Mouse (Mus musculus): ENCODE measurements around the gene Dnajc13. TPM values are rescaled to one million over a fixed set of nuclear protein-coding genes. Genes with fewer than 3 reads are reported as not detected.

The Dnajc13 gene
- polyA plus RNA-seq, 2 experiments: 7.0 to 15.6 TPM

DNA sequence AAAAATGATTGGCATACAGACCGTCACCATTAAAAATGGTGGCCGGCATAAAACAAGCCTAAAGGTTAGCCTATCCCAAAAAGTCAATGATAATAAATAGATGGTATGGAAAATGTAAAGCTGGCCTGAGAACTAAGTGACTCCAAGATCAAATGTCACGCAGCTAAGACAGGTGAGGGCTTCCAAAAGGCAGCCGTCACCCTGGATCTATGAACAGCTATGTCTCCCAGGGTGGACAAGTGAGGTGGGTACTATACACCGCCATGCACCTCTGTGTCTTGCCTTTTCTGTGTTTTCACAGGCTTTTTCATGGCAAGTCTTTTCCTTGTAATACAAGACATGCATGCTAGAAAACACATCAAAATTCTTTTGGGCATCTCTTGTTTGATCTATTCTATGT lies 73.1 kb downstream of the Dnajc13 start:
- no peak overlapping the region for H3K4me2 ChIP-seq (ENCODE audit: low read depth)
- no peak overlapping the region for H3K4me3 ChIP-seq (ENCODE audit: insufficient read depth in 1 of 2, low read depth in 2 of 2, low read length in 2 of 2)
- H3K27ac ChIP-seq: no peak overlapping the region
- 83% methylated on average over 5 of the region's 5 CpGs for WGBS (ENCODE audit: insufficient replicate concordance)
- TF ChIP-seq CTCF (IDR thresholded peaks at IDR 0.05; ENCODE audit: low read depth): no peak
- TF ChIP-seq EP300 (IDR thresholded peaks at IDR 0.05; ENCODE audit: low read depth): no peak
- no peaks in the 10 kb centered on the region for H3K27me3 ChIP-seq (ENCODE audit: control insufficient read depth, insufficient read depth, low read length)
- no peaks in the 10 kb centered on the region for H3K4me1 ChIP-seq (replicated peaks; ENCODE audit: control insufficient read depth in 2 of 2, insufficient read depth in 2 of 2, low read length in 1 of 2)
- no peaks in the 10 kb centered on the region for H3K9me3 ChIP-seq (ENCODE audit: control insufficient read depth, low read length)
- ATAC-seq (ENCODE audit: insufficient read depth) (no peak), DNase-seq (ENCODE audit: low read depth in 3 of 3, low spot score in 3 of 3) (no peak)
- H3K36me3 ChIP-seq (replicated peaks; ENCODE audit: control insufficient read depth, insufficient read depth, low read depth): peaks cover 3% of the 10 kb centered on the region; the same call in 1 of the 2 replicates
- no peak overlapping the region for H3K9ac ChIP-seq (replicated peaks)

DNA sequence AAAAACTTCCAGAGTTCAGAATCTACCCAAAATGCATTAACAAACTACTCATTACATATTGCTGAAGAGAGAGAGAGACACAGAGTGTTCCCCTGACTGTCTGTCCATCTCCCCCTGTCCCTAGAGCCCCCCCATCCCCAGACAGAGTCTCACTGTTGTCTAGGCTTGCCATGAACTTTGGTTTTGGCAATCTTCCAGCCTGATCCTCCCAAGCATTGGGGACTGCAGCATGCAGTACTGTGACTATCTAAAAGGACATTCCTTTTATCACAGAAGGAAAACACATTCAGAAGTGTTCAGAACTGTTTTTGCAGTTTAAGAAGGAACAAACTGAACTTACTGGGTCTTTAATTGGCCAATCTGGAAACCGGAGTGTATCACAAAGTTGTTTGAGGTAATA lies 74.0 kb downstream of the Dnajc13 start:
- DNase-seq (ENCODE audit: low read depth in 3 of 3, low spot score in 3 of 3) (no peak), ATAC-seq (ENCODE audit: insufficient read depth) (no peak)
- Histone ChIP-seq H3K4me2 (ENCODE audit: low read depth) (no peak overlapping the region), H3K27me3 (ENCODE audit: control insufficient read depth, insufficient read depth, low read length) (no peaks in the 10 kb centered on the region), H3K4me3 (ENCODE audit: insufficient read depth in 1 of 2, low read depth in 2 of 2, low read length in 2 of 2) (no peak overlapping the region), H3K9ac (replicated peaks) (no peak overlapping the region), H3K36me3 (replicated peaks; ENCODE audit: control insufficient read depth, insufficient read depth, low read depth) (peaks cover 3% of the 10 kb centered on the region; the same call in 1 of the 2 replicates), H3K9me3 (ENCODE audit: control insufficient read depth, low read length) (no peaks in the 10 kb centered on the region), H3K27ac (no peak overlapping the region), H3K4me1 (replicated peaks; ENCODE audit: control insufficient read depth in 2 of 2, insufficient read depth in 2 of 2, low read length in 1 of 2) (no peaks in the 10 kb centered on the region)
- 79% methylated on average over 1 of the region's 1 CpGs for WGBS (ENCODE audit: insufficient replicate concordance)
- no peak for TF ChIP-seq CTCF (IDR thresholded peaks at IDR 0.05; ENCODE audit: low read depth)

DNA sequence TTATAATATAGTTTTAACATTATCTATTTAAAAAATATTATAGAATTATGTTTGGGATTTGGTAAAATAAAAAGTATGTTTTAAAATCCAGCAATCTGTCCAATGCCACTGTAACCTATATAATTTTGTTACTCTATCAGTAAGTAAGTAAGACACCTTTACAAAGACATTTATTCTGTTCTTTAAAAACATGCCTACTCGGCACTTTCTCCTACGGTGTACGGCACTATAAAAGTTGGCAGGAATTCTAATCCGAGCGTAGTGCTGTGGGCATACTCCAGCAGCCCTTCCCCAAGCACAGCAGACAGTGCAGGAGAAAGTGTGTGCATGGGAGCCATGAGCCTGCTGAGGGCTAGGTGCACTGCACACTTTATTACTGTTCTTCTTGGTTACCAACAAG lies 75.7 kb downstream of the Dnajc13 start:
- no peak overlapping the region for H3K9ac ChIP-seq (replicated peaks)
- 88% methylated on average over 5 of the region's 5 CpGs for WGBS (ENCODE audit: insufficient replicate concordance)
- no peaks in the 10 kb centered on the region for H3K27me3 ChIP-seq (ENCODE audit: control insufficient read depth, insufficient read depth, low read length)
- no peaks in the 10 kb centered on the region for H3K4me1 ChIP-seq (replicated peaks; ENCODE audit: control insufficient read depth in 2 of 2, insufficient read depth in 2 of 2, low read length in 1 of 2)
- no peaks in the 10 kb centered on the region for H3K9me3 ChIP-seq (ENCODE audit: control insufficient read depth, low read length)
- H3K4me3 ChIP-seq (ENCODE audit: insufficient read depth in 1 of 2, low read depth in 2 of 2, low read length in 2 of 2): no peak overlapping the region
- DNase-seq (ENCODE audit: low read depth in 3 of 3, low spot score in 3 of 3) (no peak), ATAC-seq (ENCODE audit: insufficient read depth) (no peak)
- H3K4me2 ChIP-seq (ENCODE audit: low read depth): no peak overlapping the region
- no peak for TF ChIP-seq CTCF (IDR thresholded peaks at IDR 0.05; ENCODE audit: low read depth)
- TF ChIP-seq EP300 (IDR thresholded peaks at IDR 0.05; ENCODE audit: low read depth): no peak
- peaks cover 3% of the 10 kb centered on the region; the same call in 1 of the 2 replicates for H3K36me3 ChIP-seq (replicated peaks; ENCODE audit: control insufficient read depth, insufficient read depth, low read depth)
- no peak overlapping the region for H3K27ac ChIP-seq

DNA sequence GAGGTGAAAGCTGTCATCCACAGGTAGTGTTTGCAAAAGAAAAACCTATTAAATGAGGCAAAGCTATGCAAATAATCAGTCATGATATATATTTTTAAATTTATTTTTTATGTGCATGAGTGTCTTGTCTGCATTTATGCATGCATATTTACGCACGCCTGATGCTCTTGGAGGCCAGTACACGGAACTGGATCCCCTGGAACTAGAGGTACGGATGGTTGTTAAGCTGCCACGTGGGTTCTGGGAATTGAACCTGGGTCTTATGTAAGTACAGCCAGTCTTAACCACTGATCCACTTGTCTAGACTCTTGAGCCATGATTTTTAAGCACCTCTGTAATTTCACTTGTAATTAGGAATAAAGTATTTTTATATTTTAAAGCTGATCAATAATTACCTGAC lies 79.5 kb downstream of the Dnajc13 start:
- TF ChIP-seq EP300 (IDR thresholded peaks at IDR 0.05; ENCODE audit: low read depth): no peak
- TF ChIP-seq CTCF (IDR thresholded peaks at IDR 0.05; ENCODE audit: low read depth): no peak
- H3K9me3 ChIP-seq (ENCODE audit: control insufficient read depth, low read length): no peaks in the 10 kb centered on the region
- H3K9ac ChIP-seq (replicated peaks): no peak overlapping the region
- WGBS (ENCODE audit: insufficient replicate concordance): 77% methylated on average over 5 of the region's 5 CpGs
- no peak overlapping the region for H3K4me3 ChIP-seq (ENCODE audit: insufficient read depth in 1 of 2, low read depth in 2 of 2, low read length in 2 of 2)
- H3K27ac ChIP-seq: no peak overlapping the region
- peaks cover 12% of the 10 kb centered on the region for H3K36me3 ChIP-seq (replicated peaks; ENCODE audit: control insufficient read depth, insufficient read depth, low read depth)
- DNase-seq (ENCODE audit: low read depth in 3 of 3, low spot score in 3 of 3) (no peak), ATAC-seq (ENCODE audit: insufficient read depth) (no peak)
- no peaks in the 10 kb centered on the region for H3K27me3 ChIP-seq (ENCODE audit: control insufficient read depth, insufficient read depth, low read length)
- H3K4me2 ChIP-seq (ENCODE audit: low read depth): no peak overlapping the region
- H3K4me1 ChIP-seq (replicated peaks; ENCODE audit: control insufficient read depth in 2 of 2, insufficient read depth in 2 of 2, low read length in 1 of 2): no peaks in the 10 kb centered on the region

DNA sequence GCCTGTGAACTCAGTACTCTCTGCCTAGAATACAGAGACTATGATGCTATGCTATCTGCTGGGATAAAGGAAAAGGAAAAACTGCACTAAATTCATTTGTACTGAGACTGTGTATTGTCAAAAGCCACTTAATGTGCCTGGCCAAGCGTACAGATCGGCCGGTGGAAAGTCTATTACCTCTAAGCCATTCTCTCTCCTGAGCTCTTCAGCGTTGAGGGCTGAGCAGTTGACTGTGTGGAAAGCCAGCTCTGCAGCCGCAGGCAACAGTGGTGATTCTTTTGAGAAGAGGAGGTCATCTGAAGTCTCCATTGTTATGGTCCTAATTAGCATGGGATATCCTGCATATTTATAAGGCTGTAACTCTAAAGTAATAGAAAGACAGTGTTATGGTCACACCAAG lies 80.4 kb downstream of the Dnajc13 start:
- Histone ChIP-seq H3K9me3 (ENCODE audit: control insufficient read depth, low read length) (no peaks in the 10 kb centered on the region), H3K4me3 (ENCODE audit: insufficient read depth in 1 of 2, low read depth in 2 of 2, low read length in 2 of 2) (no peak overlapping the region), H3K27ac (no peak overlapping the region), H3K9ac (replicated peaks) (no peak overlapping the region), H3K4me2 (ENCODE audit: low read depth) (no peak overlapping the region), H3K36me3 (replicated peaks; ENCODE audit: control insufficient read depth, insufficient read depth, low read depth) (peaks cover 12% of the 10 kb centered on the region), H3K27me3 (ENCODE audit: control insufficient read depth, insufficient read depth, low read length) (no peaks in the 10 kb centered on the region), H3K4me1 (replicated peaks; ENCODE audit: control insufficient read depth in 2 of 2, insufficient read depth in 2 of 2, low read length in 1 of 2) (no peaks in the 10 kb centered on the region)
- DNase-seq (ENCODE audit: low read depth in 3 of 3, low spot score in 3 of 3): no peak
- 91% methylated on average over 5 of the region's 5 CpGs for WGBS (ENCODE audit: insufficient replicate concordance)
- no peak for ATAC-seq (ENCODE audit: insufficient read depth)
- TF ChIP-seq EP300 (IDR thresholded peaks at IDR 0.05; ENCODE audit: low read depth) (no peak), CTCF (IDR thresholded peaks at IDR 0.05; ENCODE audit: low read depth) (no peak)

Measured in liver, embryonic 14.5 days (tissue).